In the genomic region with DNA sequence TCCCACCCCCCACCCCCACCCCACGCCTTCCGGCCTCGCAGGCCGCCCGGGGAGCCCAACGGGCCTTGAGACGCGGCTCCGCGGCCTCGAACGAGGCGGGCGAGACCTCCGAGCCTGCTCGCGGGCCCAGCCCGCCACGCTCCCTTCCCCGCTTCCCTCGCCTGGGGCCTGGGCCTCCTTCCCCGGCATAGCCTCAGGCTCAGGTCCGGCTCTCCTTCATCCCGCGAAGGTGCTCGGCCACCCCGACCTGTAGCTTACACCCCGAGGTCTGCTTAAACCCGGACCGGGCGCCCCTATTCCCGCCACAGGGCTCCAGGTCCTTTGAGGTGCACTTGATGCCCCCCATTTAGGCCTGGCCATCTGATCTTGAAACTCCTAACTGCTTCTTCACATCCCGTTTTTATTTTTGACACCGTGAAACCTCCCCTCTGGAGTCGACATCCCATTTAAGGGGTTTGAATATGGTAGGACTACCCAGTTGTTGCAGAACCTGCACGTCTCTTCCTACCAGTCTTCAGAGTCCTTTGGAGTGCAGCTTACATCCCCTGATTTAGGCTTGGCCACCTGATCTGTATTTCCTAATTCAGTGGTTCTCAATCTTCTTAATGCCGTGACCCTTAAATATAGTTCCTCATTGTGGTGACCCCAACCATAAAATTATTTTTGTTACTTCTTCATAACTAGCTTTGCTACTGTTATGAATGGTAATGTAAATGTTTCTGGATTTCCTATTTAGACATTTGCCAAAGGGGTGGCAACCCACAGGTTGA, we compare ENCODE assay signal across 8 mouse cellular contexts. TPM values are rescaled to one million over a fixed set of nuclear protein-coding genes. Genes with fewer than 3 reads are reported as not detected.
DNase-seq lines count a peak whose midpoint lies in the region; ATAC-seq and TF ChIP-seq lines count a peak whose summit lies in the region.

No protein-coding gene starts in this region.

- H3K27ac ChIP-seq in kidney, embryonic 15.5 days: peak overlapping the region; percentile 92
- peak overlapping the region; percentile 88 for H3K27ac ChIP-seq in bone marrow, adult 2 months (ENCODE audit: control insufficient read depth, insufficient read depth, low read depth, low read length, poor library complexity)
- peak overlapping the region; percentile 65 for H3K27ac ChIP-seq in forebrain, embryonic 11.5 days (ENCODE audit: low read depth, low read length)
- H3K27ac ChIP-seq in limb, embryonic 10.5 days: peak overlapping the region; percentile 98
- H3K27ac ChIP-seq in midbrain, embryonic 14.5 days (replicated peaks; ENCODE audit: low read depth, low read length): peak overlapping the region; percentile 77

- H3K4me2 ChIP-seq in kidney, embryonic 15.5 days: peak overlapping the region; percentile 70
- H3K4me2 ChIP-seq in forebrain, embryonic 11.5 days (ENCODE audit: low read depth, low read length, severe bottlenecking): peak overlapping the region; percentile 83
- H3K4me2 ChIP-seq in midbrain, embryonic 14.5 days (ENCODE audit: low read length): peak overlapping the region; percentile 83

- ATAC-seq in kidney, embryonic 15.5 days (replicated peaks; ENCODE audit: low FRiP score): peak; percentile 48
- ATAC-seq in forebrain, embryonic 11.5 days (replicated peaks; ENCODE audit: low FRiP score): peak; percentile 24
- peak; percentile 19; the same call in 1 of the 2 replicates for ATAC-seq in midbrain, embryonic 14.5 days (ENCODE audit: low FRiP score, low TSS enrichment)

- intact Hi-C loops in left cerebral cortex, postnatal 10 days (cut with DNase I): loop anchor here (5.0 kb wide), 1 partner anchor 62 kb away; a partner anchor contains a TSS

- WGBS in kidney, embryonic 15.5 days: 1% methylated on average over 37 of the region's 37 CpGs
- under 1% methylated on average over 37 of the region's 37 CpGs for WGBS in bone marrow, adult 2 months
- WGBS in forebrain, embryonic 11.5 days: 2% methylated on average over 37 of the region's 37 CpGs
- 2% methylated on average over 37 of the region's 37 CpGs for WGBS in limb, embryonic 10.5 days
- WGBS in midbrain, embryonic 14.5 days: 1% methylated on average over 37 of the region's 37 CpGs

- H3K9ac ChIP-seq in kidney, embryonic 15.5 days: peak overlapping the region; percentile 97
- peak overlapping the region; percentile 98 for H3K9ac ChIP-seq in forebrain, embryonic 11.5 days (ENCODE audit: low read length)
- H3K9ac ChIP-seq in midbrain, embryonic 14.5 days (replicated peaks; ENCODE audit: low read length): peak overlapping the region; percentile 91

- H3K4me1 ChIP-seq in kidney, embryonic 15.5 days: peaks cover 31% of the 10 kb centered on the region
- peaks cover 1% of the 10 kb centered on the region; the same call in 1 of the 2 replicates for H3K4me1 ChIP-seq in bone marrow, adult 2 months (ENCODE audit: control insufficient read depth, insufficient read depth, low read length)
- H3K4me1 ChIP-seq in forebrain, embryonic 11.5 days (replicated peaks; ENCODE audit: control insufficient read depth, insufficient read depth, low read length): peaks cover 10% of the 10 kb centered on the region; the same call in 1 of the 2 replicates
- H3K4me1 ChIP-seq in limb, embryonic 10.5 days: peaks cover 25% of the 10 kb centered on the region
- peaks cover 20% of the 10 kb centered on the region for H3K4me1 ChIP-seq in midbrain, embryonic 14.5 days (ENCODE audit: control insufficient read depth, insufficient read depth, low read length)

- TF ChIP-seq CTCF in bone marrow, adult 2 months (IDR thresholded peaks at IDR 0.05; ENCODE audit: control insufficient read depth, insufficient read depth, low read length): no peak

- peak overlapping the region; percentile 96 for H3K4me3 ChIP-seq in kidney, embryonic 15.5 days (replicated peaks)
- peak overlapping the region; percentile 91 for H3K4me3 ChIP-seq in bone marrow, adult 2 months (replicated peaks; ENCODE audit: control insufficient read depth, low read depth, low read length)
- H3K4me3 ChIP-seq in forebrain, embryonic 11.5 days (ENCODE audit: low read depth, low read length): peak overlapping the region; percentile 81
- peak overlapping the region; percentile 99 for H3K4me3 ChIP-seq in limb, embryonic 10.5 days
- peak overlapping the region; percentile 96 for H3K4me3 ChIP-seq in midbrain, embryonic 14.5 days (replicated peaks; ENCODE audit: low read depth, low read length)

- no peak for TF ChIP-seq POLR2A in bone marrow, adult 2 months (IDR thresholded peaks at IDR 0.05; ENCODE audit: borderline replicate concordance, control insufficient read depth, low read depth, low read length)

- no peaks in the 10 kb centered on the region for H3K27me3 ChIP-seq in kidney, embryonic 15.5 days
- no peaks in the 10 kb centered on the region for H3K27me3 ChIP-seq in forebrain, embryonic 11.5 days (ENCODE audit: control insufficient read depth, insufficient read depth, low read length)
- H3K27me3 ChIP-seq in limb, embryonic 10.5 days (ENCODE audit: low read depth, poor library complexity, severe bottlenecking): no peaks in the 10 kb centered on the region
- H3K27me3 ChIP-seq in midbrain, embryonic 14.5 days (ENCODE audit: control insufficient read depth, insufficient read depth, low read length): no peaks in the 10 kb centered on the region

- DNase-seq in kidney, postnatal 14 days: no peak
- DNase-seq in forebrain, embryonic 11.5 days (ENCODE audit: low spot score): no peak
- no peak for DNase-seq in limb, embryonic 10.5 days (ENCODE audit: low spot score)
- DNase-seq in midbrain, embryonic 14.5 days: no peak
- no peak for DNase-seq in urinary bladder, adult 18-20 months (ENCODE audit: low spot score in 2 of 2)
- no peak for DNase-seq in left cerebral cortex, postnatal 10 days (ENCODE audit: extremely low spot score in 1 of 2, low spot score in 2 of 2)

- H3K9me3 ChIP-seq in kidney, embryonic 15.5 days (replicated peaks): no peaks in the 10 kb centered on the region
- no peaks in the 10 kb centered on the region for H3K9me3 ChIP-seq in forebrain, embryonic 11.5 days (ENCODE audit: control insufficient read depth, low read length)
- no peaks in the 10 kb centered on the region for H3K9me3 ChIP-seq in limb, embryonic 10.5 days (replicated peaks)
- no peaks in the 10 kb centered on the region for H3K9me3 ChIP-seq in midbrain, embryonic 14.5 days (ENCODE audit: control insufficient read depth, low read length)

- H3K36me3 ChIP-seq in kidney, embryonic 15.5 days: peaks cover 33% of the 10 kb centered on the region
- H3K36me3 ChIP-seq in forebrain, embryonic 11.5 days (ENCODE audit: control insufficient read depth, insufficient read depth, low read length): peaks cover 3% of the 10 kb centered on the region; the same call in 1 of the 2 replicates
- peaks cover 40% of the 10 kb centered on the region for H3K36me3 ChIP-seq in limb, embryonic 10.5 days
- peaks cover 16% of the 10 kb centered on the region; the same call in 1 of the 2 replicates for H3K36me3 ChIP-seq in midbrain, embryonic 14.5 days (ENCODE audit: control insufficient read depth, insufficient read depth, low read length)

RNA-seq across cellular contexts. Expression of a gene that starts 0.7 kb away (rescaled TPM):
- polyA plus RNA-seq in kidney, embryonic 15.5 days (2015; fragmentation: Nextera tagmentation; extraction: Ambion mirVana): 87.9 and 99.2 TPM in 2 replicates
- polyA plus RNA-seq in bone marrow, adult 2 months (2011; ENCODE audit: insufficient read depth, insufficient read length, low replicate concordance, missing spikeins): 36.4 and 52.9 TPM in 2 replicates
- 132 and 139 TPM in 2 replicates for polyA plus RNA-seq in forebrain, embryonic 11.5 days (2014; fragmentation: Nextera tagmentation; extraction: Ambion mirVana)
- polyA plus RNA-seq in limb, embryonic 10.5 days (2016; fragmentation: Nextera tagmentation; extraction: Ambion mirVana): 148 TPM in 2 replicates
- polyA plus RNA-seq in midbrain, embryonic 14.5 days (2014; fragmentation: Nextera tagmentation; extraction: Ambion mirVana): 104 and 105 TPM in 2 replicates
- 10 to 100 TPM; 88.4 to 97.2 TPM for total RNA-seq in left cerebral cortex, postnatal 10 days (2021)

RNA-seq across cellular contexts. Expression of a gene that starts 43.7 kb away (rescaled TPM):
- polyA plus RNA-seq in kidney, embryonic 15.5 days (2015; fragmentation: Nextera tagmentation; extraction: Ambion mirVana): 470 and 471 TPM in 2 replicates
- 136 and 211 TPM in 2 replicates for polyA plus RNA-seq in bone marrow, adult 2 months (2011; ENCODE audit: insufficient read depth, insufficient read length, low replicate concordance, missing spikeins)
- 292 and 332 TPM in 2 replicates for polyA plus RNA-seq in forebrain, embryonic 11.5 days (2014; fragmentation: Nextera tagmentation; extraction: Ambion mirVana)
- polyA plus RNA-seq in limb, embryonic 10.5 days (2016; fragmentation: Nextera tagmentation; extraction: Ambion mirVana): 425 and 437 TPM in 2 replicates
- polyA plus RNA-seq in midbrain, embryonic 14.5 days (2014; fragmentation: Nextera tagmentation; extraction: Ambion mirVana): 478 and 643 TPM in 2 replicates
- total RNA-seq in left cerebral cortex, postnatal 10 days (2021): 100 to 1,000 TPM; 205 to 222 TPM

RNA-seq across cellular contexts. Expression of a gene that starts 44.0 kb away (rescaled TPM):
- 15.6 and 19.5 TPM in 2 replicates for polyA plus RNA-seq in kidney, embryonic 15.5 days (2015; fragmentation: Nextera tagmentation; extraction: Ambion mirVana)
- 3.1 and 5.8 TPM in 2 replicates for polyA plus RNA-seq in bone marrow, adult 2 months (2011; ENCODE audit: insufficient read depth, insufficient read length, low replicate concordance, missing spikeins)
- polyA plus RNA-seq in forebrain, embryonic 11.5 days (2014; fragmentation: Nextera tagmentation; extraction: Ambion mirVana): 14.1 and 21.4 TPM in 2 replicates
- 12.8 and 15.5 TPM in 2 replicates for polyA plus RNA-seq in limb, embryonic 10.5 days (2016; fragmentation: Nextera tagmentation; extraction: Ambion mirVana)
- polyA plus RNA-seq in midbrain, embryonic 14.5 days (2014; fragmentation: Nextera tagmentation; extraction: Ambion mirVana): 17.6 and 18.5 TPM in 2 replicates
- 1 to 10 TPM; 8.8 TPM for total RNA-seq in left cerebral cortex, postnatal 10 days (2021)

RNA-seq across cellular contexts. Expression of a gene that starts 45.9 kb away (rescaled TPM):
- 0.59 and 0.93 TPM in 2 replicates for polyA plus RNA-seq in kidney, embryonic 15.5 days (2015; fragmentation: Nextera tagmentation; extraction: Ambion mirVana)
- polyA plus RNA-seq in bone marrow, adult 2 months (2011; ENCODE audit: insufficient read depth, insufficient read length, low replicate concordance, missing spikeins): not detected in 2 replicates
- polyA plus RNA-seq in forebrain, embryonic 11.5 days (2014; fragmentation: Nextera tagmentation; extraction: Ambion mirVana): 0.51 TPM in 2 replicates
- polyA plus RNA-seq in limb, embryonic 10.5 days (2016; fragmentation: Nextera tagmentation; extraction: Ambion mirVana): 0.54 and 1.0 TPM in 2 replicates
- polyA plus RNA-seq in midbrain, embryonic 14.5 days (2014; fragmentation: Nextera tagmentation; extraction: Ambion mirVana): 1.6 TPM in 2 replicates
- under 1 TPM; 0.41 to 0.73 TPM for total RNA-seq in left cerebral cortex, postnatal 10 days (2021)

RNA-seq across cellular contexts. Expression of a gene that starts 47.1 kb away (rescaled TPM):
- polyA plus RNA-seq in kidney, embryonic 15.5 days (2015; fragmentation: Nextera tagmentation; extraction: Ambion mirVana): 59.7 and 63.8 TPM in 2 replicates
- polyA plus RNA-seq in bone marrow, adult 2 months (2011; ENCODE audit: insufficient read depth, insufficient read length, low replicate concordance, missing spikeins): 19.7 and 29.5 TPM in 2 replicates
- polyA plus RNA-seq in forebrain, embryonic 11.5 days (2014; fragmentation: Nextera tagmentation; extraction: Ambion mirVana): 66.6 and 68.8 TPM in 2 replicates
- polyA plus RNA-seq in limb, embryonic 10.5 days (2016; fragmentation: Nextera tagmentation; extraction: Ambion mirVana): 67.7 and 73.2 TPM in 2 replicates
- polyA plus RNA-seq in midbrain, embryonic 14.5 days (2014; fragmentation: Nextera tagmentation; extraction: Ambion mirVana): 44.5 and 46.1 TPM in 2 replicates
- total RNA-seq in left cerebral cortex, postnatal 10 days (2021): 10 to 100 TPM; 64.9 TPM
